Mouse (Mus musculus) liver, embryonic 14.5 days (tissue): ENCODE data around the gene Pate2.

Source experiments
- CTCF ChIP-seq: IDR thresholded peaks from 2 replicates; pipeline ENCODE4 v1.5.1; 2016; ENCODE audit warnings: antibody characterized with exemption, low read depth, control low read depth
- EP300 ChIP-seq: IDR thresholded peaks from 2 replicates; pipeline ENCODE4 v1.6.1; 2016; ENCODE audit warnings: antibody characterized with exemption, low read depth

GRCm38 (mm10) chr9:35611841-35612240, 41.8 kb downstream of the Pate2 start, which contains the start of gene Pate4:
- TF ChIP-seq CTCF = no peak
- no peak for TF ChIP-seq EP300
